Mouse (Mus musculus): ENCODE results near the gene Sgsm1.

Sgsm1 gene

DNA sequence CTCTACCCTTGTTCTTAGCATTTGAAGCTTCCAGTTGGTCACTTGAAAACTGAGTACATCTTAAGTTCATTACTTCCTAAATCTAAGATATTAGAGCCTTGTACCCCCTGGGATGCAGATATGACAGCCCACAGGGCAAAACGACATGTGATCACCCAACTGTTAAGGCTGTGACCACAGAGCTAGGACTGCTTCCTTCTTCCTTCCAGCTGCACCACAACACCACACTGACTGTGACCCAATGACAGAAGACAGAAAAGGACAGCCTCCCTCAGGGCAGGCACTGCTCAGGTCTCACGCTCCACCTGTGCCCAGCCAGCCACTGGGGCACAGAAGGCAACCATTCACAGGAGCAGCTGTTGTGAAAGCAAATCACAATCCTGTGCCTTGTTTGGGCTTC is 26.9 kb downstream of the Sgsm1 start:
- CTCF ChIA-PET: no interaction called here

GRCm38 (mm10) chr5:113281557-113281956 is 29.0 kb downstream of the Sgsm1 start:
- CTCF ChIA-PET: no interaction called here

DNA sequence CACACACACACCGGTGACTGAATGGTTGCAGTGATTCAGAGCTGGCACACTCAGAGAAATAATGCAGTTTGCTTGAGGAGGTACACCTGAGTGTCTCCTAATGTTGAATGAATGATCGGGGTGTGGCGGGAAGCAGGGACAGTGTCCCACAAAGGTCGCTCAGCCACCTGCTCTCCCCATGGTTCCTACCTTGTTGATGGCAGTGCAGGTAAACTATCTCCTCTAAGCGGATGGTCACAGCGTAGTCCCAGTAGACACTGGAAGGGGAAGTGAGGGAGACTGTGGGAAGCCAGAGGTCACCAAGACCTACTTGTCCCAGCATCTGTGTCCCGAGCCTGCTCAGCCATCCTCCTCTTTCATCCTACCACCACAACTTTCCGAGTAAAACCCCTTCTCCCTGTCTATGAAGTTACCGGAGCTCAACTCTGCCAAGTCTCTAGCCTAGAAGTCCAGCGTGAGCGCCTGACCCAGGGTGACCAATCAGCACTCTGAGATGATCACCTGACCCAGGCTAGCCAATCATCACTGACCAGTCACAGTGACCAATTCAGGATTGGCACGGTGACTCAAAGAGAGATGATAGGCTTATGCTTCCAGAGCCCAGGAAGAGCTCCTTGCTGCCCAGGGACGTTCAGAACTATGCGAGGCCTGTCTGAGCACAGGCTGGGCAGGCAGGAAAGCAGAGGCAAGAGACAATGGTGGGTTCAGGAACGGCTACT is 30.3 kb downstream of the Sgsm1 start:
- CTCF ChIA-PET: no interaction called here

DNA sequence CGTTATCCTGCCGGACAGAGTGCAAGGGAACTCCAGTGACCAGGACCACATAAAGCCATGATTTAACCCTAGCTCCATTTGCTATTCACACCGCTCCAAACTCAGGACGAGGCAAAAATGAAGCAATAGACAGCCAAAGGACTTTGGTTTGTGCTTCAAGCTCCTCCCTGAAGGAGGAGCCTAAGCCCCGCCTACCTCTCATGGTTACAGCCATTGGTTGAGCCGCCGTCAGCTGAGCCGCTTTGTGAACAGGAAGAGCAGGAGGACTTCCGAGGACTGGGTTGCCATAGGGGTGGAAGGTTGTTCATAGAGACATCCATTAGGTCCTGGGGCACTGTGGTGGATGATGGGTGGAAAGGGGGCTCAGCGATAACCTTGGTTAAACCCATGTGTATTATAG is 34.7 kb downstream of the Sgsm1 start:
- CTCF ChIA-PET: no interaction called here

GRCm38 (mm10) chr5:113271207-113271811 is 39.3 kb downstream of the Sgsm1 start:
- CTCF ChIA-PET: no interaction called here

DNA sequence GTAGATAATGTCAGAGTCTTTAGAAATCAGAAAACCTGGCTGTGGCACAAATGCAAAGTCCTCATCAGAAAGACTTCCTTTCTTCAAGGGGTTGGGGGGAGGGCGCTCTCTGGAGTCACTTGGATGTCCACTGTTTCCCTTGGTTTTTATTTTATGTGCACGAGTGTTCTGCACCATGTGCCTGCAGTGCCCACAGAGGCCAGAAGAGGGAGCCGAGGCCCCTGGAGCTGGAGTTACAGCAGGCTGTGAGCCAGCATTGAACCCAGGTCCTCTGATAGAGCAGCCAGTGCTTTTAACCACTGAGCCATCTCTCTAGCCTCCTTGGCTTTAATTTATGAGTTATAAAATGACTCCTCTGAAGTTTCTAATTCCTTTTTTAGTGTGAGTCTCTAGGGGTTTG is 40.5 kb downstream of the Sgsm1 start:
- CTCF ChIA-PET: no interaction called here

- CTCF ChIA-PET: no interaction called here
These were observed 42.3 kb downstream of the Sgsm1 start for GRCm38 (mm10) chr5:113268246-113268645.

DNA sequence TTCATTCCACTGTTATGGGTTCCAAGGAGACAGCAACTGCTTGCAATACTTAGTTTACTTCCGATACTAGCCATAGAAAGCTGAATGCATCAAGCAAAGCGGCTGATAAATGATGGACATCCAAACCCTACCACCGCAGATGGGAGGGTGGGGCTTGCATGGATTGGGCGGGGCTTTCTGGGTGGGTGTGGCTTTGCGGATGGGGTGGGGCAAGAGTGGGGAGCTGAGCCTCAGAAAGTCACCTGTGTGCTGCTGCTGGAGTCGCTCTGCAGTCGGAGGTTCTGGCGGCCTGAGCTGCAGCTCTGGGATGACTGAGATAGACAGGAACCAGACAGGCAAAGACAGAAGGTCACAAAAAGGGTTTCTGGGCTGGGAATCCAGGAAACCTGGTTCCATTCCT is 44.9 kb downstream of the Sgsm1 start:
- CTCF ChIA-PET: no interaction called here

- CTCF ChIA-PET: no interaction called here
These were observed 59.8 kb downstream of the Sgsm1 start for GRCm38 (mm10) chr5:113250806-113251205.

GRCm38 (mm10) chr5:113249263-113249930 is 61.2 kb downstream of the Sgsm1 start:
- CTCF ChIA-PET: interaction anchor here (0.6 kb wide), 1 partner anchor 47 kb away, joined by 5 read pairs; no protein-coding TSS in a partner anchor

GRCm38 (mm10) chr5:113230196-113230595 is 80.4 kb downstream of the Sgsm1 start:
- CTCF ChIA-PET: no interaction called here

- CTCF ChIA-PET: interaction anchor here (0.9 kb wide), 1 partner anchor 12 kb away, joined by 3 read pairs; no protein-coding TSS in a partner anchor
These were observed 83.9 kb downstream of the Sgsm1 start, which contains the start of gene Tmem211 for GRCm38 (mm10) chr5:113226632-113227102. Gene Tmem211 (plus strand): TSS chr5:113226909.

GRCm38 (mm10) chr5:113225686-113226435 is 84.7 kb downstream of the Sgsm1 start:
- CTCF ChIA-PET: no interaction called here

DNA sequence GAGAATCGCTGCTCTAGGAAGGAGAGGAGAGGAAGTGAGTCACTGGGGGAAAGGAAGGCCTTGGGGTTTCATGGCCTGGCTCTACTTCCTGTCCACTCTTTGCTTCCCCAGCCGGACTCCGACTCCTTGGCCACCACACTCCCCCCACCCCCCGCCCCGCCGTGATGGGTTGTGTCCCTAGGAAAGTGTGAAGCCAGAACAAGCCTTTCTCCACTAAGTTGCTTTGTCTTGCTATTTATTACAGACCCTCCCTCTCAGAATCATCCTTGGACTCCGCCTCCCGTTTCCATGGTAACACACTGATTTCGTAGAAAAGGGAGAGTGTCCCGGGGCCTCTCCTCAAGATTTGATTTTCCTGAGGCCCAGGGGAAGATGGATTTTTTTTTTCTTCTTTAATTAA is 85.3 kb downstream of the Sgsm1 start:
- CTCF ChIA-PET: no interaction called here

DNA sequence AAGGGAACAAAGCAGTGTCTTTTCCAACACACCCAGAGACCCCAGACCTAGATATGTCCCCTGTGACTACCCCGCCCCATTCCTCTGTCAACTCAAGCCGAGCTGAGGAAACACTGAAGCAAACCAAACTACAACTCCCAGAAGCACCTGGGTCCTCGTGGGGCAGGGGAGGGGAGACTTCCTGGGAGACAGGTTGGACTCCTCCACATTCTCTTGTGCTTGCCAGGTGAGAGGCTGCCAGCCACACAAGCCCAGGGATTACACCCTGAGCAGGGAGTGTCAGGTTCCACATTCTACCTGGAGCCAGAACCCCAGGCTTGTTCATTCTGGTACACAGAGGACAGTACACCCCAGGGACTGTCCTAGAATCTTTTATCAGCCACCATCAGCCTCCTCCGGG is 86.7 kb downstream of the Sgsm1 start:
- CTCF ChIA-PET: no interaction called here

GRCm38 (mm10) chr5:113221147-113221865 is 89.3 kb downstream of the Sgsm1 start, which contains the start of gene 2900026A02Rik:
Gene 2900026A02Rik (minus strand): TSS chr5:113221236.
- CTCF ChIA-PET: no interaction called here

DNA sequence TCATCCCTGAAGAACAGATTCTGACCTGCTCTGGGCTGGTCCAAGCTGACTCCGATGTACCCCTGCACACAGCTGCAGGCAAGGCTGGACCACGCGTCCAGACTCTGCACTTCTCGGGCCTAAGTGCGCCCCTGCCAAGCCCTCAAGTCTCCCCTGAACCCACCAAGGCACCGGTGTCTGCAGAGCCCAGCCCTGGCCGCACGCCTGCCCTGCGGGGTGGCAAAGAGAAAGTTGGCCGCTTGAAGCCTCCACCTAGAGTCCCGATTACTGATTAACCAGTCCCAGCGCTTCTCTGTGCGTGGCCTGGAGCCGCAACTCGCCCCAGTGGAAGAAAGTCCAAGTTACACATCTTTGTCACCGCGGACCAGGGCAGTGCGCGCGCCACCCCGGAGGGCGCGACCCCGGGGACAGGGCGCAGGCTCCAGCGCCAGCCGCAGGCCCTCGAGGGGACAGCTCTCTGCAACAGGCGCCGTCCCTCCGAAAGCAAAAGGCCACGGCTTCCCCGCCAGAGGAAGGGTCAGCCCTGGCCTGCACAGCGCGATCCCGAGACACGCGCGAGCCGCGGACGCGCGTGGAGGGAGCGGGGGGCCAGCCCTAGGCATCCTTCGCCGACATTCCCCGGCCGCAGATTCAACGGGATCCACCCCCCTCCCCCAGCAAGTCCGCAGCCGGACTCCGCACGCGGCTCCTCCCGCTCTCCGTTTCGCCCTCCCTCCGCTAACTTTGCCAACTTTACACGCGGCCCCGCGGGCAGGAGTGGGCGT is 90.0 kb downstream of the Sgsm1 start:
- CTCF ChIA-PET: no interaction called here

DNA sequence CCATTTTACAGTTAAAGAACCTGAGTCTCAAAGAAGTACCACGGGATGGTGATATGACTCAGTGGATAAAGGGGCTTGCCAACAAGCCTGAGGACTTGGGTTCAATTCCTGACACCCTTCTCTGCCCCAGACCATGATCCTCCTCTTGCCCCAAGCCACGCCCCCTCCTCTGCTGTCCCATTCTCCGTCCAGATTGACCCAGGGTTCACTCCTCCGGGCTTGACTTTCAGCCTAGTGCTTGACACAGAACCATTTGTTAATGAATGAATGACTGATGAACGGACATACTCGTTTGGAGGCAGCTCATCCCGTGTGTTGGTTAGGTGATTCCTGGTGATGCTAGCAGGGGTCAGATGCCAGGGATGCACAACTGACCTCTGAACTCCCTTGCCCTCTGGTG is 90.7 kb downstream of the Sgsm1 start:
- CTCF ChIA-PET: no interaction called here

- CTCF ChIA-PET: no interaction called here
These were observed 91.1 kb downstream of the Sgsm1 start for GRCm38 (mm10) chr5:113219450-113219849.

- CTCF ChIA-PET: no interaction called here
These were observed 91.9 kb downstream of the Sgsm1 start for GRCm38 (mm10) chr5:113218617-113219235.
